Mouse (Mus musculus) embryonic fibroblast, embryonic 13.5 days (primary cell): ENCODE results near the gene Fam196b.

Source experiments
- CTCF ChIP-seq: IDR thresholded peaks from 2 replicates; pipeline ENCODE4 v1.5.1; 2011; ENCODE audit warnings: mild to moderate bottlenecking, control low read depth, low read length, moderate library complexity, borderline replicate concordance; ENCODE audit not compliant: insufficient read depth
- POLR2A ChIP-seq: IDR thresholded peaks from 2 replicates; pipeline ENCODE4 v1.6.1; 2011; ENCODE audit warnings: low read depth, mild to moderate bottlenecking, control low read depth, low read length, moderate library complexity

- no peak for TF ChIP-seq POLR2A
- TF ChIP-seq CTCF = no peak
Measured at GRCm38 (mm10) chr11:34339693-34340092, 25.1 kb downstream of the Fam196b start.
